Mouse (Mus musculus): ENCODE data around the gene Ebf1. TPM values are rescaled to one million over a fixed set of nuclear protein-coding genes. Genes with fewer than 3 reads are reported as not detected.

Ebf1 gene
- polyA plus RNA-seq, 1 experiment = not detected

GRCm38 (mm10) chr11:44613411-44614180, 3.5 kb upstream of the Ebf1 start:
- no peak for TF ChIP-seq GATA1 (IDR thresholded peaks at IDR 0.05; ENCODE audit: low read length)

GRCm38 (mm10) chr11:44616078-44616787, 884 bp upstream of the Ebf1 start:
- TF ChIP-seq GATA1 (IDR thresholded peaks at IDR 0.05; ENCODE audit: low read length) = no peak

- TF ChIP-seq GATA1 (IDR thresholded peaks at IDR 0.05; ENCODE audit: low read length) = no peak
Measured at GRCm38 (mm10) chr11:44617734-44618586, 843 bp downstream of the Ebf1 start.

- no peak for TF ChIP-seq GATA1 (IDR thresholded peaks at IDR 0.05; ENCODE audit: low read length)
Measured at GRCm38 (mm10) chr11:44619131-44619886, 2.2 kb downstream of the Ebf1 start.

GRCm38 (mm10) chr11:44619887-44620693, 3.0 kb downstream of the Ebf1 start:
- TF ChIP-seq GATA1 (IDR thresholded peaks at IDR 0.05; ENCODE audit: low read length) = no peak

- TF ChIP-seq GATA1 (IDR thresholded peaks at IDR 0.05; ENCODE audit: low read length) = no peak
Measured at GRCm38 (mm10) chr11:44620694-44621446, 3.8 kb downstream of the Ebf1 start.

GRCm38 (mm10) chr11:44621615-44622014, 4.5 kb downstream of the Ebf1 start:
- no peak for TF ChIP-seq GATA1 (IDR thresholded peaks at IDR 0.05; ENCODE audit: low read length)

- TF ChIP-seq GATA1 (IDR thresholded peaks at IDR 0.05; ENCODE audit: low read length) = no peak
Measured at GRCm38 (mm10) chr11:44622023-44622731, 5.1 kb downstream of the Ebf1 start.

GRCm38 (mm10) chr11:44624564-44624963, 7.4 kb downstream of the Ebf1 start:
- TF ChIP-seq GATA1 (IDR thresholded peaks at IDR 0.05; ENCODE audit: low read length) = no peak

GRCm38 (mm10) chr11:44626065-44626464, 8.9 kb downstream of the Ebf1 start:
- TF ChIP-seq GATA1 (IDR thresholded peaks at IDR 0.05; ENCODE audit: low read length) = no peak

- TF ChIP-seq GATA1 (IDR thresholded peaks at IDR 0.05; ENCODE audit: low read length) = no peak
Measured at GRCm38 (mm10) chr11:44628412-44628811, 11.3 kb downstream of the Ebf1 start.

GRCm38 (mm10) chr11:44632064-44632968, 15.2 kb downstream of the Ebf1 start:
- no peak for TF ChIP-seq GATA1 (IDR thresholded peaks at IDR 0.05; ENCODE audit: low read length)
